Mouse (Mus musculus): ENCODE measurements around the gene Dock2. TPM values are rescaled to one million over a fixed set of nuclear protein-coding genes. Genes with fewer than 3 reads are reported as not detected.
A peak's percentile ranks its signal among the peaks of the same experiment; 100 is the strongest.

Gene Dock2
- polyA plus RNA-seq, 1 experiment from 2014 or later, result 0.72 TPM

- ATAC-seq, result no peak
- Histone ChIP-seq H3K27ac (ENCODE audit: low read length) (no peak overlapping the region), H3K4me1 (replicated peaks; ENCODE audit: control insufficient read depth, insufficient read depth, low read length) (peaks cover 4% of the 10 kb centered on the region), H3K27me3 (replicated peaks; ENCODE audit: control insufficient read depth, insufficient read depth, low read length) (no peaks in the 10 kb centered on the region), H3K9ac (replicated peaks; ENCODE audit: low read depth, low read length) (no peak overlapping the region), H3K4me3 (replicated peaks; ENCODE audit: low read length) (no peak overlapping the region), H3K4me2 (ENCODE audit: low read length) (no peak overlapping the region), H3K9me3 (ENCODE audit: control insufficient read depth, low read length) (no peaks in the 10 kb centered on the region), H3K36me3 (ENCODE audit: control insufficient read depth, insufficient read depth) (no peaks in the 10 kb centered on the region)
- 81% methylated on average over 4 of the region's 4 CpGs for WGBS
Measured at GRCm38 (mm10) chr11:34384178-34384577, 399.5 kb downstream of the Dock2 start.

GRCm38 (mm10) chr11:34383501-34383900 lies 400.2 kb downstream of the Dock2 start:
- Histone ChIP-seq H3K36me3 (ENCODE audit: control insufficient read depth, insufficient read depth) (no peaks in the 10 kb centered on the region), H3K27me3 (replicated peaks; ENCODE audit: control insufficient read depth, insufficient read depth, low read length) (no peaks in the 10 kb centered on the region), H3K27ac (ENCODE audit: low read length) (no peak overlapping the region), H3K4me2 (ENCODE audit: low read length) (no peak overlapping the region), H3K4me3 (replicated peaks; ENCODE audit: low read length) (no peak overlapping the region), H3K9ac (replicated peaks; ENCODE audit: low read depth, low read length) (no peak overlapping the region), H3K4me1 (replicated peaks; ENCODE audit: control insufficient read depth, insufficient read depth, low read length) (peaks cover 4% of the 10 kb centered on the region), H3K9me3 (ENCODE audit: control insufficient read depth, low read length) (no peaks in the 10 kb centered on the region)
- no peak for ATAC-seq
- 88% methylated on average over 3 of the region's 3 CpGs for WGBS

- no peaks in the 10 kb centered on the region for H3K9me3 ChIP-seq (ENCODE audit: control insufficient read depth, low read length)
- 57% methylated on average over 6 of the region's 6 CpGs for WGBS
- ATAC-seq, result peak; percentile 71
- no peak overlapping the region for H3K4me2 ChIP-seq (ENCODE audit: low read length)
- no peak overlapping the region for H3K4me3 ChIP-seq (replicated peaks; ENCODE audit: low read length)
- H3K4me1 ChIP-seq (replicated peaks; ENCODE audit: control insufficient read depth, insufficient read depth, low read length), result peaks cover 2% of the 10 kb centered on the region; the same call in 1 of the 2 replicates
- no peak overlapping the region for H3K9ac ChIP-seq (replicated peaks; ENCODE audit: low read depth, low read length)
- H3K36me3 ChIP-seq (ENCODE audit: control insufficient read depth, insufficient read depth), result no peaks in the 10 kb centered on the region
- no peaks in the 10 kb centered on the region for H3K27me3 ChIP-seq (replicated peaks; ENCODE audit: control insufficient read depth, insufficient read depth, low read length)
- no peak overlapping the region for H3K27ac ChIP-seq (ENCODE audit: low read length)
Measured at GRCm38 (mm10) chr11:34377649-34378048, 406.0 kb downstream of the Dock2 start.

DNA sequence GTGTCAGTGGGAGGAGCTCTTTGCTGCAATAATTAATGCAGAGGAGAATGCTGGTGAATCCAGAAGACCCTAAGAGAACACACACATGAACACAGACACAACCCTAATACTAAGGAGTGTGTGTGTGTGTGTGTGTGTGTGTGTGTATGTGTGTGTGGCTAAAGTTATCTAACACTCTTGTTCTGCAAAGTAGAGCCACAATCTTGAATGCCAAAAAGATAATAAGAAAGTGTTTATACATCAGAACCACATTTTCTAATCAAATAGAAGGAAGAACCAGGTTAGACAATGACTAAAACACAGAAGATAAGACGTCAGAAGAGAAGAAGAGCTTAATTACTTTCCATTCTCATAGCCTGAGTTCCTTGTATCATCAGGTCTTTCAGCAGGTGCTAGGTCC lies 408.1 kb downstream of the Dock2 start:
- Histone ChIP-seq H3K4me3 (replicated peaks; ENCODE audit: low read length) (no peak overlapping the region), H3K4me1 (replicated peaks; ENCODE audit: control insufficient read depth, insufficient read depth, low read length) (peaks cover 2% of the 10 kb centered on the region; the same call in 1 of the 2 replicates), H3K4me2 (ENCODE audit: low read length) (no peak overlapping the region), H3K36me3 (ENCODE audit: control insufficient read depth, insufficient read depth) (no peaks in the 10 kb centered on the region), H3K27ac (ENCODE audit: low read length) (no peak overlapping the region), H3K27me3 (replicated peaks; ENCODE audit: control insufficient read depth, insufficient read depth, low read length) (no peaks in the 10 kb centered on the region), H3K9ac (replicated peaks; ENCODE audit: low read depth, low read length) (no peak overlapping the region), H3K9me3 (ENCODE audit: control insufficient read depth, low read length) (no peaks in the 10 kb centered on the region)
- whole genome bisulfite sequencing, result 61% methylated on average over 1 of the region's 1 CpGs
- no peak for ATAC-seq

DNA sequence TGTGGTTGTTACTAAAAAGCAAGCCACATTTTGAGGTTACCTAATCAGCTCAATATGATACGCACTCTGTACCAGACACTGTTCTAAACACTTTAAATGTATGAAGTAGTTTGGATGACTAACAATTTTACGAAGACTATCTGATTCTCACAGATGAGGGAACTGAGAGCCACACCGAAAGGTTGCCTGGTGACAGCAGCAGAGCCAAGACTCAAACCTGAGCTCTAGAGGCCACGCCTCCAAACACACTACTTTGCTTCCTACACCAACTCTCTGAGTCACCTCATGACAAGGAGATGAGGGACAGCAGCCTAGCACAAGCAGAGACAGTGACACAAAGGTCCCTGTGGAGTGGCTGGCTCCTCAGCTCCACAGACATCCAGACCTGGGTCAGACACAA lies 411.5 kb downstream of the Dock2 start:
- Histone ChIP-seq H3K9ac (replicated peaks; ENCODE audit: low read depth, low read length) (no peak overlapping the region), H3K27ac (ENCODE audit: low read length) (no peak overlapping the region), H3K4me1 (replicated peaks; ENCODE audit: control insufficient read depth, insufficient read depth, low read length) (peaks cover 2% of the 10 kb centered on the region; the same call in 1 of the 2 replicates), H3K27me3 (replicated peaks; ENCODE audit: control insufficient read depth, insufficient read depth, low read length) (no peaks in the 10 kb centered on the region), H3K9me3 (ENCODE audit: control insufficient read depth, low read length) (no peaks in the 10 kb centered on the region), H3K36me3 (ENCODE audit: control insufficient read depth, insufficient read depth) (no peaks in the 10 kb centered on the region), H3K4me2 (ENCODE audit: low read length) (no peak overlapping the region), H3K4me3 (replicated peaks; ENCODE audit: low read length) (no peak overlapping the region)
- WGBS, result 88% methylated on average over 4 of the region's 4 CpGs
- ATAC-seq, result no peak

- no peak overlapping the region for H3K27ac ChIP-seq (ENCODE audit: low read length)
- no peak overlapping the region for H3K4me3 ChIP-seq (replicated peaks; ENCODE audit: low read length)
- H3K4me1 ChIP-seq (replicated peaks; ENCODE audit: control insufficient read depth, insufficient read depth, low read length), result peaks cover 3% of the 10 kb centered on the region; the same call in 1 of the 2 replicates
- H3K9me3 ChIP-seq (ENCODE audit: control insufficient read depth, low read length), result no peaks in the 10 kb centered on the region
- 39% methylated on average over 2 of the region's 2 CpGs for WGBS
- no peak overlapping the region for H3K4me2 ChIP-seq (ENCODE audit: low read length)
- ATAC-seq, result peak; percentile 38; the same call in 1 of the 2 replicates
- no peaks in the 10 kb centered on the region for H3K27me3 ChIP-seq (replicated peaks; ENCODE audit: control insufficient read depth, insufficient read depth, low read length)
- H3K36me3 ChIP-seq (ENCODE audit: control insufficient read depth, insufficient read depth), result no peaks in the 10 kb centered on the region
- H3K9ac ChIP-seq (replicated peaks; ENCODE audit: low read depth, low read length), result no peak overlapping the region
Measured at GRCm38 (mm10) chr11:34356109-34356508, 427.6 kb downstream of the Dock2 start.

DNA sequence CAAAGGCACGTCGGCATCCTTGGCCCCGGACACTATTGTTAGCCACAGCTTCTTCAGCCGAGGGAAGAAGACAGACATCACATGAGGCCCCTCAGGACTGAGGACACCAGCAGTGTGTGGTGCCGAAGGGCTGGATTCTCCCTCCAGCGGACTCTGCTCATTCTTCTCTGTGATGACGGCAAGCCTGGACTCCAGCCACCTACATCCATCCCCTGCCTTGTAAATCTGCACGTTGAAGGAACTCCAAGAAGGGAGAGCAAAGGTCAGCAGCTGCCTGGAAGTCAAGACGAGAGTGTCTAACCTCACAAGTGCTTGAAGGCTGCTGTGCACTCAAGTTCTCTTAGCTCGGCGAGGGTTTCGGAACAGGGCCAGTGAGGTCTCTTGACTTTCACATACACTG lies 428.3 kb downstream of the Dock2 start:
- no peaks in the 10 kb centered on the region for H3K9me3 ChIP-seq (ENCODE audit: control insufficient read depth, low read length)
- no peak overlapping the region for H3K4me2 ChIP-seq (ENCODE audit: low read length)
- no peak overlapping the region for H3K27ac ChIP-seq (ENCODE audit: low read length)
- no peak overlapping the region for H3K9ac ChIP-seq (replicated peaks; ENCODE audit: low read depth, low read length)
- peaks cover 3% of the 10 kb centered on the region; the same call in 1 of the 2 replicates for H3K4me1 ChIP-seq (replicated peaks; ENCODE audit: control insufficient read depth, insufficient read depth, low read length)
- ATAC-seq, result no peak
- 75% methylated on average over 12 of the region's 12 CpGs for WGBS
- no peaks in the 10 kb centered on the region for H3K27me3 ChIP-seq (replicated peaks; ENCODE audit: control insufficient read depth, insufficient read depth, low read length)
- no peaks in the 10 kb centered on the region for H3K36me3 ChIP-seq (ENCODE audit: control insufficient read depth, insufficient read depth)
- no peak overlapping the region for H3K4me3 ChIP-seq (replicated peaks; ENCODE audit: low read length)

DNA sequence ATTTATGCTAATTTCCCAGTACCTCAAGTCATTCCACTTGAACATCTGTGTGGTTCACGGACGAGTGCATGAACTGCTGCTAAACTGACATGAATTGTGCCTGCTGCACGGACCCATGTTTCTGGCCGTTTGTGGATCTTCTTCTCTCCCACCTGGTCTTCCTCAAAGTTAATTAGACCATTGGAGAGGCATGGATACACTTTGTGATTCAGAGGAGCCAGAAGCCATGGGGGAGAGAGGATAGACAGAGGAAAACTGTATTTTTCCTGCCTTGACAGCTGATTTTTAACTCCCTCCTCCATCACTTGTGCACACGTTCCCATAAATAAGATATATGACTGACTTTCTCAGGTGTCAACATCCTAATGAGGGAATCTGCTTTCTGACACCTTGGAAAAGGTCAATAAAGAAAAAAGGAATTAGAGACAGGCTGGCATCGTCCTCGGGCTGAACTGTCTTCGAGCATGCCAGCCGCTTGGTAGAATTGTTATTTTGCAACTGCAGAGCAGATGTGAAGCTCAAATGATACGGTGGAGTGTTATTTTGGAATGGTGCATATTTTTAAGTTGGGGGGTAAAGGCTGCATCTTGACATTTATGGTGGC lies 434.1 kb downstream of the Dock2 start:
- H3K9me3 ChIP-seq (ENCODE audit: control insufficient read depth, low read length), result no peaks in the 10 kb centered on the region
- H3K4me1 ChIP-seq (replicated peaks; ENCODE audit: control insufficient read depth, insufficient read depth, low read length), result peaks cover 9% of the 10 kb centered on the region
- WGBS, result 77% methylated on average over 10 of the region's 10 CpGs
- H3K4me2 ChIP-seq (ENCODE audit: low read length), result no peak overlapping the region
- H3K27me3 ChIP-seq (replicated peaks; ENCODE audit: control insufficient read depth, insufficient read depth, low read length), result 0 out of 2 replicates have a peak, but pooled peaks cover 2% of the 10 kb centered on the region
- H3K9ac ChIP-seq (replicated peaks; ENCODE audit: low read depth, low read length), result no peak overlapping the region
- no peak for ATAC-seq
- no peaks in the 10 kb centered on the region for H3K36me3 ChIP-seq (ENCODE audit: control insufficient read depth, insufficient read depth)
- H3K4me3 ChIP-seq (replicated peaks; ENCODE audit: low read length), result no peak overlapping the region
- no peak overlapping the region for H3K27ac ChIP-seq (ENCODE audit: low read length)

GRCm38 (mm10) chr11:34348287-34348918 lies 435.3 kb downstream of the Dock2 start:
- WGBS, result 8% methylated on average over 4 of the region's 4 CpGs
- Histone ChIP-seq H3K4me2 (ENCODE audit: low read length) (no peak overlapping the region), H3K36me3 (ENCODE audit: control insufficient read depth, insufficient read depth) (no peaks in the 10 kb centered on the region), H3K9ac (replicated peaks; ENCODE audit: low read depth, low read length) (no peak overlapping the region), H3K4me1 (replicated peaks; ENCODE audit: control insufficient read depth, insufficient read depth, low read length) (peaks cover 13% of the 10 kb centered on the region), H3K9me3 (ENCODE audit: control insufficient read depth, low read length) (no peaks in the 10 kb centered on the region), H3K27me3 (replicated peaks; ENCODE audit: control insufficient read depth, insufficient read depth, low read length) (0 out of 2 replicates have a peak, but pooled peaks cover 2% of the 10 kb centered on the region), H3K4me3 (replicated peaks; ENCODE audit: low read length) (no peak overlapping the region), H3K27ac (ENCODE audit: low read length) (no peak overlapping the region)
- peak; percentile 96 for ATAC-seq

All from forebrain, embryonic 16.5 days (tissue).